Mouse (Mus musculus) kidney, adult 8-10 months (tissue): Measurements from ENCODE around the gene Gm14325.
A peak's percentile ranks its signal among the peaks of the same experiment; 100 is the strongest.
"Not testable (repeated sequence)": the region's sequence is repeated elsewhere in the genome, so short reads cannot be mapped to it uniquely, and the experiment has no call there.

Source experiments
- DNase-seq, 2 experiments: peaks; one replicate each; pipeline ENCODE4 v3.0.0; 2022

Gm14325 gene

GRCm38 (mm10) chr2:177839901-177840663 lies at the start of gene Gm14325:
Gm14325 (minus strand) TSS chr2:177840336.
- DNase-seq: peak; percentile 85 to 87

- DNase-seq: not testable (repeated sequence)
These were observed 47.6 kb upstream of the Gm14325 start for GRCm38 (mm10) chr2:177887743-177888142.

- not testable (repeated sequence) for DNase-seq
These were observed 22.1 kb upstream of the Gm14325 start for GRCm38 (mm10) chr2:177862254-177862653.

GRCm38 (mm10) chr2:177843666-177844065 lies 3.5 kb upstream of the Gm14325 start:
- DNase-seq: not testable (repeated sequence)

- DNase-seq: not testable (repeated sequence)
These were observed 3.4 kb downstream of the Gm14325 start for GRCm38 (mm10) chr2:177836756-177837155.

GRCm38 (mm10) chr2:177835733-177836536 lies 4.2 kb downstream of the Gm14325 start:
- DNase-seq: not testable (repeated sequence)

GRCm38 (mm10) chr2:177821952-177822351 lies 18.2 kb downstream of the Gm14325 start:
- DNase-seq: peak in 1 of 2 experiments; percentile 64

GRCm38 (mm10) chr2:177806170-177806569 lies 34.0 kb downstream of the Gm14325 start:
- DNase-seq: not testable (repeated sequence)

GRCm38 (mm10) chr2:177787351-177787750 lies 52.8 kb downstream of the Gm14325 start:
- not testable (repeated sequence) for DNase-seq
